Mouse (Mus musculus) adrenal gland, postnatal 14 days (tissue): Measurements from ENCODE around the gene Wipf2. TPM values are rescaled to one million over a fixed set of nuclear protein-coding genes. Genes with fewer than 3 reads are reported as not detected.
A peak's percentile ranks its signal among the peaks of the same experiment; 100 is the strongest.

Source experiments
- DNase-seq: peaks from one replicate; pipeline ENCODE4 v3.0.0; 2021; ENCODE audit warnings: mixed read lengths
- total RNA-seq: library from RNA; stranded (reverse); gene quantifications from 2 replicates; pipeline ENCODE4 v1.2.3, GENCODE M21; 2021

The Wipf2 gene
- total RNA-seq, 1 experiment from 2014 or later, result 16.6 TPM

GRCm38 (mm10) chr11:98854116-98854515 is 9.3 kb upstream of the Wipf2 start:
- DNase-seq, result no peak

- no peak for DNase-seq
Observed at GRCm38 (mm10) chr11:98854659-98855058, 8.8 kb upstream of the Wipf2 start.

GRCm38 (mm10) chr11:98858759-98859731 is 4.4 kb upstream of the Wipf2 start:
- DNase-seq, result peak; percentile 90

- no peak for DNase-seq
Observed at GRCm38 (mm10) chr11:98863751-98864429, 452 bp downstream of the Wipf2 start.

GRCm38 (mm10) chr11:98867293-98867692 is 3.9 kb downstream of the Wipf2 start:
- DNase-seq, result no peak

- peak; percentile 51 for DNase-seq
Observed at GRCm38 (mm10) chr11:98869906-98870305, 6.5 kb downstream of the Wipf2 start.

GRCm38 (mm10) chr11:98870791-98871190 is 7.4 kb downstream of the Wipf2 start:
- DNase-seq, result no peak

- DNase-seq, result no peak
Observed at GRCm38 (mm10) chr11:98871416-98871815, 8.0 kb downstream of the Wipf2 start.

- peak; percentile 40 for DNase-seq
Observed at GRCm38 (mm10) chr11:98872040-98872439, 8.6 kb downstream of the Wipf2 start.

GRCm38 (mm10) chr11:98873900-98874299 is 10.5 kb downstream of the Wipf2 start:
- DNase-seq, result no peak

GRCm38 (mm10) chr11:98877001-98877400 is 13.6 kb downstream of the Wipf2 start:
- DNase-seq, result no peak

GRCm38 (mm10) chr11:98887703-98888102 is 24.3 kb downstream of the Wipf2 start:
- no peak for DNase-seq

GRCm38 (mm10) chr11:98889077-98889476 is 25.6 kb downstream of the Wipf2 start:
- DNase-seq, result no peak

- no peak for DNase-seq
Observed at GRCm38 (mm10) chr11:98889977-98890376, 26.5 kb downstream of the Wipf2 start.

- DNase-seq, result no peak
Observed at GRCm38 (mm10) chr11:98892426-98892825, 29.0 kb downstream of the Wipf2 start.

GRCm38 (mm10) chr11:98900529-98901125 is 37.2 kb downstream of the Wipf2 start:
- no peak for DNase-seq

GRCm38 (mm10) chr11:98902621-98903245 is 39.3 kb downstream of the Wipf2 start:
- no peak for DNase-seq

GRCm38 (mm10) chr11:98904577-98904976 is 41.1 kb downstream of the Wipf2 start:
- no peak for DNase-seq

- DNase-seq, result no peak
Observed at GRCm38 (mm10) chr11:98905033-98905432, 41.6 kb downstream of the Wipf2 start.

GRCm38 (mm10) chr11:98905583-98905982 is 42.1 kb downstream of the Wipf2 start:
- DNase-seq, result no peak

GRCm38 (mm10) chr11:98907063-98907436 is 43.6 kb downstream of the Wipf2 start:
- no peak for DNase-seq

- peak; percentile 98 for DNase-seq
Observed at GRCm38 (mm10) chr11:98907437-98908173, 44.2 kb downstream of the Wipf2 start, which contains the start of gene Cdc6. Gene Cdc6 (plus strand): TSS chr11:98907801.
